Mouse (Mus musculus) neural tube, embryonic 14.5 days (tissue): Measurements from ENCODE around the gene Sema4c. TPM values are rescaled to one million over a fixed set of nuclear protein-coding genes. Genes with fewer than 3 reads are reported as not detected.

ENCODE experiments used
- ATAC-seq: fragments of 200-750 bp; cut with Nextera tagmentation; 2 replicates; pipeline ENCODE4 v1.8.0; 2017; ENCODE audit warnings: low read depth, mild to moderate bottlenecking, moderate TSS enrichment, moderate library complexity
- H3K27ac ChIP-seq: fragments of 300-500 bp; sonication (generic); 2 replicates; pipeline ENCODE4 v1.5.1; 2014; ENCODE audit warnings: low read depth, mild to moderate bottlenecking, control low read depth, low read length, moderate library complexity, mixed read lengths
- H3K27me3 ChIP-seq: fragments of 300-500 bp; sonication (generic); 2 replicates; pipeline ENCODE4 v1.6.1; 2014; ENCODE audit warnings: low read length; ENCODE audit not compliant: control insufficient read depth, insufficient read depth
- H3K36me3 ChIP-seq: fragments of 300-500 bp; sonication (generic); 2 replicates; pipeline ENCODE4 v1.6.1; 2014; ENCODE audit warnings: low read length, mixed read lengths; ENCODE audit not compliant: control insufficient read depth, insufficient read depth
- H3K4me1 ChIP-seq: fragments of 300-500 bp; sonication (generic); 2 replicates; pipeline ENCODE4 v1.6.1; 2014; ENCODE audit warnings: low read length; ENCODE audit not compliant: control insufficient read depth, insufficient read depth
- H3K4me2 ChIP-seq: fragments of 300-500 bp; sonication (generic); 2 replicates; pipeline ENCODE4 v1.6.1; 2014; ENCODE audit warnings: mild to moderate bottlenecking, low read depth, low read length, control low read depth
- H3K4me3 ChIP-seq: fragments of 300-500 bp; sonication (generic); 2 replicates; pipeline ENCODE4 v1.5.1; 2014; ENCODE audit warnings: low read depth, low read length, control low read depth, mixed read lengths
- H3K9ac ChIP-seq: fragments of 300-500 bp; sonication (generic); replicated peaks from 2 replicates; pipeline ENCODE4 v1.6.1; 2014; ENCODE audit warnings: low read depth, mild to moderate bottlenecking, control low read depth, low read length, mixed read lengths
- H3K9me3 ChIP-seq: fragments of 300-500 bp; sonication (generic); 2 replicates; pipeline ENCODE4 v1.6.1; 2016; ENCODE audit warnings: low read length; ENCODE audit not compliant: control insufficient read depth
- WGBS: fragments of 180-500 bp; shearing (Covaris S2); extraction: QIAGEN DNeasy Blood & Tissue Kit; methylation state at CpG from one replicate; pipeline ENCODE4 v1.1.7; 2014; 5-methylcytosine and 5-hydroxymethylcytosine counted together
- polyA plus RNA-seq: library from polyadenylated mRNA; unstranded; fragments of >200 nt; fragmentation: Nextera tagmentation; extraction: Ambion mirVana; gene quantifications from 2 replicates; pipeline ENCODE4 v1.2.1, GENCODE M21; 2014

The Sema4c gene
- polyA plus RNA-seq, 1 experiment from 2014 or later, result 5.2 TPM

DNA sequence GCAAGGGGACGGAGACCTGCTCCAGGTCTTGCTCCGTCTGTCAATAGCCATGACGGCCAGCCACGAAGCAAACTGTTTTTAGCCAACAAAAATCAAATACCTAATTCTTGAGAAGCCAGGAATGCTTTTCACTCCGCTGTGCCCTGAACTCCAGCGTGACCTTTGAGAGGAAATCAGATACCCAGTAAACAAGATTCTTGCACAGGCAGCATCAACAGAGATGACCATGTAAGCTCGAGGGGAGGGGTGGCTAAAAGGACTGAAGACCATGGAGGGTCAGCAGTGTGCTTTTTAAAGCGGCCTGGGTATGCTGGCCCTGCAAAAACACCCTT lies 21.8 kb downstream of the Sema4c start:
- no peak overlapping the region for H3K27ac ChIP-seq
- no peak overlapping the region for H3K9ac ChIP-seq
- no peaks in the 10 kb centered on the region for H3K4me1 ChIP-seq
- no peaks in the 10 kb centered on the region for H3K27me3 ChIP-seq
- H3K36me3 ChIP-seq, result peaks cover 3% of the 10 kb centered on the region
- no peaks in the 10 kb centered on the region for H3K9me3 ChIP-seq
- no peak overlapping the region for H3K4me2 ChIP-seq
- H3K4me3 ChIP-seq, result no peak overlapping the region
- WGBS, result 92% methylated on average over 8 of the region's 8 CpGs
- ATAC-seq, result no peak

DNA sequence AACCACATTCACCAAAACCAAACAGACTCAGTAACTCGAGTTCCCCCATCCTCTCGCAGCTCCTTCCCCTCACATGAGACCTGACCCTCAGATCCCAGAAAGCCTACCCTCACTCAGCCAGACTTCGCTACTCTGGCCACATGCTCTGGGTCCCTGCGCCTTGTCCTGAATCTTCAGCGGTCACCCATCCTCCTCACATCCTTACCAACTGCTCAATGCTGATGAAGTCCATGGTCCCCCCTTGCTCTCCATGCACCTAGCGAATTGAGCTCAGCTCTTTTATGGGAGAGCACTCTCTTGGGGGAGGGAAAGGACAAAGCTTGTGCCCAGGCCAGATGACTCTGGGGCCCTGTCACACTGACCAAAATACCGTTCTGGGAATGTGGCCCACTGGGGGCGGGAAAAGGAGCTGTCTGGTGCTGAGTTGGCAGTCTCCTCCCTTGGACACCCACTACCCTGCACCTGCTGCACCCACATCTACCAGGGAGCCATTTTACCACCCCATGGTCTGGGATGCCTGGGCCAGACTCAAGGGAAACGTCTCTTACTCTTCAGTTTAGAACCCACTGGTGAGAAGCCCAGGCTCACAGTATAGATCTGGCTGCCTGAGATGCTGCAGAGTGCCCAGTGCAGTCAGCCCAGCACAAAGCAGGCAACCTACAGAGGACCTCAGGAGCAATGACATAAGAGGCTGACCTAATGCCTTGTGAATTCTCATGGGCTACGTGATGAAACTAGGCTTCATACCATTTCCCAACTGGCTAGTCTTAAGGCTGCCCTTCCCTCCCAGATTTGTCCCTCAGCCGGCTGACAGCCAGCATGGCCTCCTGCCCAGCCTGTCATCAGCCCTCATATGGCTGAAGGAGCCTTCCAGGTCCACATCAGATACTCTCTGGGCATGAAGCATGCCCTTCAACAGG lies 22.4 kb downstream of the Sema4c start:
- Histone ChIP-seq H3K27me3 (no peaks in the 10 kb centered on the region), H3K9me3 (no peaks in the 10 kb centered on the region), H3K4me3 (no peak overlapping the region), H3K4me2 (no peak overlapping the region), H3K27ac (no peak overlapping the region), H3K36me3 (peaks cover 3% of the 10 kb centered on the region), H3K4me1 (no peaks in the 10 kb centered on the region), H3K9ac (no peak overlapping the region)
- whole genome bisulfite sequencing, result 87% methylated on average over 11 of the region's 11 CpGs
- ATAC-seq, result no peak

DNA sequence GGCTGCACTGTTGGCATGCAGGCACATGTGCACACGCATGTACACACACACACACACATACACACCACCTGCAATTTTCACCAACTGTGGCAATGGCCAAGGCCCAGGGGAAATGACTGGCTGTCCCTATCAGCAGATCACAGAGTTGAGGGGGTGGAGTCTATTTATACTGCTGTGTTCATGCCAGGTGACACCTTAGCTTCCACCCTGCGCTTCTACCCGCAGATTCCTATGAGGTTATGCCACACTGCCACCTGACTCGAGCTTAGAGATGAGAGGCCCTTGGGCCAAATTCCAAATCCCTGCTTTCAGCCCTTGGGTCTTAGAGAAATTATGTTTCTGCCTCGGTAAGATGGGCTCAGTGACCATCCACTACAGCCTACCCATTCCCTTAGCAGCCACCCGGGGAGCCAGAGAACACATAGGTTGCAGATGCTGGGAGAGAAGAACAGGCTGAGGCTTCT lies 23.5 kb downstream of the Sema4c start:
- Histone ChIP-seq H3K4me2 (no peak overlapping the region), H3K4me3 (no peak overlapping the region), H3K4me1 (no peaks in the 10 kb centered on the region), H3K9me3 (no peaks in the 10 kb centered on the region), H3K9ac (no peak overlapping the region), H3K27ac (no peak overlapping the region), H3K27me3 (no peaks in the 10 kb centered on the region), H3K36me3 (0 out of 2 replicates have a peak, but pooled peaks cover 3% of the 10 kb centered on the region)
- no peak for ATAC-seq
- 91% methylated on average over 6 of the region's 6 CpGs for WGBS

DNA sequence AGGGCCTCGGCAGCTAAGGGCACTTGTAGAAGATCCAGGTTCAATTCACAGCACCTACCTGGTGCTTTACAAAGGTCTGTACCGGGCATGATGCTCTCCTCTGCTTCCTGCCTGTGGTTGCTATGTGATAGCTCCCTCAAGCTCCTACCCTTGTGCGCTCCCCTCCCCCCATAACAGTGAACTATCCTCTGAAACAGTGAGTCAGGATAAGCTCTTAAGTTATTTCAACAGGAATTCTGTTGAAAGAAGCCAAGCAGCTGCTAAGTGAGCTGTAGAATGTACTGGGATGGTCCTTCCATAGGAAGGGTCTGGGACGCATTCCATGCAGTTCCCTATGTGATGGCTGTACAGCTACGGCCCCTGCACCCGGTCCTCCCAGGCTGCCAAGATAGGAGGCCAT lies 24.6 kb downstream of the Sema4c start:
- Histone ChIP-seq H3K36me3 (no peaks in the 10 kb centered on the region), H3K9me3 (no peaks in the 10 kb centered on the region), H3K4me3 (no peak overlapping the region), H3K27me3 (no peaks in the 10 kb centered on the region), H3K9ac (no peak overlapping the region), H3K4me2 (no peak overlapping the region), H3K4me1 (no peaks in the 10 kb centered on the region), H3K27ac (no peak overlapping the region)
- no peak for ATAC-seq
- 85% methylated on average over 6 of the region's 6 CpGs for WGBS

DNA sequence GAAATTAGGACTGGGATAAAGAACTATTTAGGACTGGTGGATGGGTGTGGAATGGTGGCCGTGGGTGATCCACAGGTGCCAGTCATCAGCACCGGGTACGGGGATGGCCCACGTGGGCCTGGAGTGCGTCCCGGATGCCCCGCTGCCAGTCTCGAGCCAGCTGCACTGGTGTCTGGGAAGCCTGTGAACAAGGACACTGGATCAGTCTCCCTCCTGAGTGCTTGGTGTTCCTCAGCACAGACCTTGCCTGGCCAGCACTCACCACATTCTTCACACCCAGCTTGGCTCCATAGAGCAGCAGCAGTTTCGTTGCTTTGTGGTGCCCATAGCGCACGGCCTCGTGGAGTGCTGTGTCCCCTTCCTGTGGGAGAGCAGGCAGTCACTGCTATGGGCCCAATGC lies 26.7 kb downstream of the Sema4c start:
- H3K27ac ChIP-seq, result no peak overlapping the region
- no peak for ATAC-seq
- H3K4me3 ChIP-seq, result no peak overlapping the region
- H3K4me2 ChIP-seq, result no peak overlapping the region
- H3K27me3 ChIP-seq, result no peaks in the 10 kb centered on the region
- H3K4me1 ChIP-seq, result no peaks in the 10 kb centered on the region
- no peaks in the 10 kb centered on the region for H3K36me3 ChIP-seq
- H3K9me3 ChIP-seq, result no peaks in the 10 kb centered on the region
- no peak overlapping the region for H3K9ac ChIP-seq
- WGBS, result 88% methylated on average over 12 of the region's 12 CpGs

DNA sequence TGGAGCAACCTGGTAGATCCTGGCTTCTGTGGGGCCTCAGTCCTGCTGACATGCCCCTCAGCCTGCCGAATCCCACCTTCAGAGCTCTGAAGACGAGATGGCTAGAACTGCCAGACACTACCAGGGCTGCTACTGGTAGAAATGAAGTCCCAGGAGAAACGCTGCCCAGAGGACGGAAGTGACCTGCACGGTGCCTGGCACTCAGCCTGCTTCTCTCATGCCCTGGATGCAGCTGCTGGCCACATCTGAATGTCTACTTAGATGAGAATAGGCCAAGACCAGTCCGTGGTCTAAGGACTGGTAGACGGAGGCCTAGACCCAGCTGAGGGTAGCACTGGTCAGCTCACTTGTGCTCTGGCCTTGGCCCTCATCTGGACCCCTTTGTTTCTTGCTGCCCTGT lies 27.2 kb downstream of the Sema4c start:
- H3K4me1 ChIP-seq, result no peaks in the 10 kb centered on the region
- no peaks in the 10 kb centered on the region for H3K36me3 ChIP-seq
- H3K4me2 ChIP-seq, result no peak overlapping the region
- no peak overlapping the region for H3K9ac ChIP-seq
- ATAC-seq, result no peak
- no peaks in the 10 kb centered on the region for H3K9me3 ChIP-seq
- no peak overlapping the region for H3K27ac ChIP-seq
- no peaks in the 10 kb centered on the region for H3K27me3 ChIP-seq
- 93% methylated on average over 7 of the region's 7 CpGs for WGBS
- H3K4me3 ChIP-seq, result no peak overlapping the region

DNA sequence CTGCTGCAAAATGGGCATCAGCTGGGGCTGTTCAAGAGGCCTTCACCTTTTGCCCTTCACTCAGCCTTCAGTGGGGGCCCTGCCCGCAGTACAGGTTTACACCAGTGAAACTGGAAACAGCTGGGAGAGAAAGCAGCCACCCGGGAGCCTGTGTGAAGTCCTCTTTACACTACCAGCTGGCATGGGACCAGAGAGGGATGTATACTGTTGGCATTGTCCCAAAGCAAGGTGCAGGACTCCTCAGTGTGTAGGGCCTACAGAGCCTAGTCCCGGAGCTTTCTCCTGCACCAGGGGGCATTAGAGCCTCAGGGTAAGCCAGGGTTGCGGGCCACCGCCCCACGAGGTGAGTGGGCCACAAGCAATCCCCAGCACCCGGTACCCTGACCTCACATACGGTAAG lies 27.7 kb downstream of the Sema4c start:
- Histone ChIP-seq H3K4me1 (no peaks in the 10 kb centered on the region), H3K27me3 (no peaks in the 10 kb centered on the region), H3K36me3 (0 out of 2 replicates have a peak, but pooled peaks cover 2% of the 10 kb centered on the region), H3K9me3 (no peaks in the 10 kb centered on the region), H3K9ac (no peak overlapping the region), H3K27ac (no peak overlapping the region), H3K4me3 (no peak overlapping the region), H3K4me2 (no peak overlapping the region)
- ATAC-seq, result no peak
- 77% methylated on average over 8 of the region's 8 CpGs for WGBS

DNA sequence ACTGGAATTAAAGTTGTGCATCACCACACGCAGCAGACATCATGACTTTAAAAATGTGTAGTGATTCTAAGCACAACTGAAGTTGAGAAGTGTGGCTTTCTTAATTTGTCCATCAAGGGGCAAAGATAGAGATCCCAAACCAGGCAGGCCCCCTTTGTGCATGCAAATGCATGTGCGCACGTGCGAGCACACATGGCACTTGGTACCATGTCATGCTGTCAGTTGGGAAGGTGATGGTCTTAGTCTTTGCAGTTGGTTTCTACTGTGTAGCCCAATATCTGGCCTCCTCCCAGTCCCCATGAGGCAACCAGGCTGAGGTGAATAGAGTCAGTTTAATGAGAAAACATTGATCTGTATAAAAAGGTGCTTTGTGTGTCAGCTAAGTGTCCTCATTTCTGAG lies 28.3 kb downstream of the Sema4c start:
- H3K9me3 ChIP-seq, result no peaks in the 10 kb centered on the region
- H3K4me2 ChIP-seq, result no peak overlapping the region
- ATAC-seq, result no peak
- 0 out of 2 replicates have a peak, but pooled peaks cover 5% of the 10 kb centered on the region for H3K36me3 ChIP-seq
- no peaks in the 10 kb centered on the region for H3K27me3 ChIP-seq
- no peak overlapping the region for H3K27ac ChIP-seq
- WGBS, result 90% methylated on average over 4 of the region's 4 CpGs
- H3K9ac ChIP-seq, result no peak overlapping the region
- no peak overlapping the region for H3K4me3 ChIP-seq
- H3K4me1 ChIP-seq, result no peaks in the 10 kb centered on the region

DNA sequence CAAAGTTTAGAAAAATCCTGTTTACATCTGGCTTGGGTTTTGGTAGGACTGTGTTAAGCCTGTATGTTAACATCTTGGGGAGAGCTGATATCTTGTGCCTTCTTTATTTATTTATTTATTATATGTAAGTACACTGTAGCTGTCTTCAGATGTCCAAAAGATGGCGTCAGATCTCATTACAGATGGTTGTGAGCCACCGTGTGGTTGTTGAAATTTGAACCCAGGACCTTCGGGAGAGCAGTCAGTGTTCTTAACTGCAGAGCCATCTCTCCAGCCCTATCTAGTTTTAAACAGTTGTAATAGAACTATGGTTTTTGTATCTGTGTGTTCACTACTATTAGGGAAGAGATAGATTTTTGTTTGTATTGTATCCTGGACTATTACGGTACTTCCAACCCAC lies 28.9 kb downstream of the Sema4c start:
- H3K27ac ChIP-seq, result no peak overlapping the region
- no peaks in the 10 kb centered on the region for H3K4me1 ChIP-seq
- ATAC-seq, result no peak
- 90% methylated on average over 4 of the region's 4 CpGs for WGBS
- H3K4me3 ChIP-seq, result no peak overlapping the region
- no peaks in the 10 kb centered on the region for H3K27me3 ChIP-seq
- no peaks in the 10 kb centered on the region for H3K9me3 ChIP-seq
- H3K36me3 ChIP-seq, result 0 out of 2 replicates have a peak, but pooled peaks cover 5% of the 10 kb centered on the region
- H3K9ac ChIP-seq, result no peak overlapping the region
- H3K4me2 ChIP-seq, result no peak overlapping the region
